In genomic region chr6:125342198-125342597, GRCm38 (mm10) we compare ENCODE assay signal across 27 mouse cellular contexts. TPM values are rescaled to one million over a fixed set of nuclear protein-coding genes. Genes with fewer than 3 reads are reported as not detected.
DNase-seq lines count a peak whose midpoint lies in the region; ATAC-seq and TF ChIP-seq lines count a peak whose summit lies in the region.
"Had no signal": no experiment of that assay in that cellular context is flagged by ENCODE, and none has a peak within 500 bp of the region (broad histone marks: within the 10 kb centered on the region; RNA-seq: fewer than 3 reads in every experiment).

No protein-coding gene starts in this region.

- H3K9ac ChIP-seq in intestine, embryonic 16.5 days (ENCODE audit: low read depth, low read length), result no peak overlapping the region
- no peak overlapping the region for H3K9ac ChIP-seq in intestine, embryonic 15.5 days
- 0 out of 2 replicates have a peak overlapping the region, but pooled peaks have one; percentile 15 for H3K9ac ChIP-seq in lung, embryonic 16.5 days (ENCODE audit: low read length)
- H3K9ac ChIP-seq: forebrain, embryonic 13.5 days; forebrain, postnatal 0 days; heart, embryonic 13.5 days; hindbrain, embryonic 15.5 days had no signal

- DNase-seq in lung, adult 18-20 months, result no peak
- DNase-seq in cerebellum, adult 2 months, result no peak
- no peak for DNase-seq in layer of hippocampus, adult 9-11 months
- DNase-seq: adrenal gland, postnatal 14 days; B cell, adult 2 months; cerebellum, adult 11-12 months; cerebellum, adult 9-11 months; cerebellum, postnatal 36 days; forebrain, postnatal 0 days; gastrocnemius, adult 2 months; gastrocnemius, postnatal 25 days; heart, adult 11 months; heart, postnatal 36 days had no signal

- H3K27me3 ChIP-seq in intestine, embryonic 16.5 days (replicated peaks; ENCODE audit: control insufficient read depth, insufficient read depth, low read length), result no peaks in the 10 kb centered on the region
- no peaks in the 10 kb centered on the region for H3K27me3 ChIP-seq in intestine, embryonic 15.5 days (replicated peaks)
- no peaks in the 10 kb centered on the region for H3K27me3 ChIP-seq in lung, embryonic 16.5 days (ENCODE audit: control insufficient read depth, insufficient read depth, low read depth, low read length)
- no peaks in the 10 kb centered on the region for H3K27me3 ChIP-seq in cerebellum, adult 2 months (ENCODE audit: control insufficient read depth, insufficient read depth, low read length)
- H3K27me3 ChIP-seq: hindbrain, embryonic 15.5 days had no signal

- no peak for TF ChIP-seq CTCF in cerebellum, adult 2 months (IDR thresholded peaks at IDR 0.05; ENCODE audit: borderline replicate concordance, insufficient read depth, low read depth, low read length)

- no peaks in the 10 kb centered on the region for H3K36me3 ChIP-seq in intestine, embryonic 16.5 days (ENCODE audit: control insufficient read depth, insufficient read depth, low read length)
- H3K36me3 ChIP-seq in intestine, embryonic 15.5 days, result no peaks in the 10 kb centered on the region
- no peaks in the 10 kb centered on the region for H3K36me3 ChIP-seq in lung, embryonic 16.5 days (ENCODE audit: control insufficient read depth, insufficient read depth, low read length)
- H3K36me3 ChIP-seq: embryonic facial prominence, embryonic 10.5 days; G1E; heart, embryonic 13.5 days; hindbrain, embryonic 15.5 days had no signal

- ATAC-seq in intestine, embryonic 16.5 days, result no peak
- ATAC-seq in intestine, embryonic 15.5 days, result no peak
- no peak for ATAC-seq in lung, embryonic 16.5 days (ENCODE audit: low read depth)
- ATAC-seq in megakaryocyte, adult 5-6 weeks (ENCODE audit: poor library complexity, severe bottlenecking), result peak; percentile 8
- ATAC-seq: CD4-positive, CD25-positive, alpha-beta regulatory T cell, adult 4 months; forebrain, embryonic 13.5 days; forebrain, postnatal 0 days had no signal

- peak overlapping the region; percentile 26; the same call in 1 of the 2 replicates for H3K4me2 ChIP-seq in intestine, embryonic 16.5 days (ENCODE audit: low read depth, low read length)
- no peak overlapping the region for H3K4me2 ChIP-seq in intestine, embryonic 15.5 days (replicated peaks)
- no peak overlapping the region for H3K4me2 ChIP-seq in lung, embryonic 16.5 days (ENCODE audit: low read depth, low read length)
- H3K4me2 ChIP-seq: forebrain, embryonic 13.5 days; heart, embryonic 13.5 days; hindbrain, embryonic 15.5 days had no signal

- peaks cover 49% of the 10 kb centered on the region for H3K4me1 ChIP-seq in intestine, embryonic 16.5 days (ENCODE audit: control insufficient read depth, insufficient read depth, low read length)
- peaks cover 19% of the 10 kb centered on the region for H3K4me1 ChIP-seq in intestine, embryonic 15.5 days (replicated peaks)
- H3K4me1 ChIP-seq in lung, embryonic 16.5 days (replicated peaks; ENCODE audit: control insufficient read depth, insufficient read depth, low read length), result peaks cover 22% of the 10 kb centered on the region
- H3K4me1 ChIP-seq in brown adipose tissue, adult 24 weeks (ENCODE audit: control insufficient read depth, insufficient read depth, insufficient read length, low read length), result peaks cover 35% of the 10 kb centered on the region
- no peaks in the 10 kb centered on the region for H3K4me1 ChIP-seq in cerebellum, adult 2 months (ENCODE audit: control insufficient read depth, insufficient read depth, low read length)
- H3K4me1 ChIP-seq: forebrain, embryonic 13.5 days; hindbrain, embryonic 15.5 days had no signal

- H3K27ac ChIP-seq in intestine, embryonic 16.5 days (ENCODE audit: low read length), result peak overlapping the region; percentile 68
- H3K27ac ChIP-seq in intestine, embryonic 15.5 days, result no peak overlapping the region
- peak overlapping the region; percentile 51; the same call in 1 of the 2 replicates for H3K27ac ChIP-seq in lung, embryonic 16.5 days (ENCODE audit: low read length)
- H3K27ac ChIP-seq in brown adipose tissue, adult 24 weeks (replicated peaks; ENCODE audit: low read depth, low read length), result peak overlapping the region; percentile 39; the same call in 1 of the 2 replicates
- H3K27ac ChIP-seq in cerebellum, adult 2 months (ENCODE audit: insufficient read depth, low read length), result no peak overlapping the region
- H3K27ac ChIP-seq: forebrain, embryonic 13.5 days; gastrocnemius, adult 2 months; heart, embryonic 13.5 days; hindbrain, embryonic 15.5 days had no signal

- H3K9me3 ChIP-seq in intestine, embryonic 16.5 days (ENCODE audit: control insufficient read depth, low read length), result no peaks in the 10 kb centered on the region
- no peaks in the 10 kb centered on the region for H3K9me3 ChIP-seq in intestine, embryonic 15.5 days
- H3K9me3 ChIP-seq in lung, embryonic 16.5 days (ENCODE audit: control insufficient read depth, low read length), result no peaks in the 10 kb centered on the region
- H3K9me3 ChIP-seq: embryonic facial prominence, embryonic 10.5 days; forebrain, embryonic 13.5 days; heart, embryonic 13.5 days; hindbrain, embryonic 15.5 days had no signal

- 62% methylated on average over 3 of the region's 3 CpGs for WGBS in intestine, embryonic 16.5 days
- 72% methylated on average over 3 of the region's 3 CpGs for WGBS in intestine, embryonic 15.5 days
- WGBS in lung, embryonic 16.5 days, result 69% methylated on average over 3 of the region's 3 CpGs
- 70% methylated on average over 3 of the region's 3 CpGs for WGBS in cerebellum, adult 2 months

- H3K4me3 ChIP-seq in intestine, embryonic 16.5 days (ENCODE audit: low read length), result no peak overlapping the region
- H3K4me3 ChIP-seq in intestine, embryonic 15.5 days (replicated peaks), result no peak overlapping the region
- H3K4me3 ChIP-seq in lung, embryonic 16.5 days (ENCODE audit: low read length), result no peak overlapping the region
- H3K4me3 ChIP-seq in brown adipose tissue, adult 24 weeks (ENCODE audit: insufficient read depth, low read depth, low read length), result no peak overlapping the region
- H3K4me3 ChIP-seq in cerebellum, adult 2 months (replicated peaks; ENCODE audit: insufficient read depth, low read depth, low read length), result no peak overlapping the region
- H3K4me3 ChIP-seq: embryonic facial prominence, embryonic 10.5 days; forebrain, embryonic 13.5 days; gastrocnemius, adult 2 months; heart, embryonic 13.5 days; hindbrain, embryonic 15.5 days had no signal

- no peak for TF ChIP-seq POLR2A in cerebellum, adult 2 months (IDR thresholded peaks at IDR 0.05; ENCODE audit: borderline replicate concordance, insufficient read depth, low read length)

RNA-seq across cellular contexts. Expression of gene Tnfrsf1a, which starts 7.0 kb away (rescaled TPM):
- polyA plus RNA-seq in intestine, embryonic 16.5 days (2015; fragmentation: Nextera tagmentation; extraction: Ambion mirVana), result 90.0 and 95.3 TPM in 2 replicates
- 69.1 and 71.4 TPM in 2 replicates for polyA plus RNA-seq in intestine, embryonic 15.5 days (2015; fragmentation: Nextera tagmentation; extraction: Ambion mirVana)
- polyA plus RNA-seq in lung, embryonic 16.5 days (2015; fragmentation: Nextera tagmentation; extraction: Ambion mirVana), result 115 and 117 TPM in 2 replicates
- polyA plus RNA-seq in brown adipose tissue, adult 24 weeks (2012; ENCODE audit: insufficient read depth, insufficient read length, missing spikeins), result 52.3 and 69.7 TPM in 2 replicates
- 96.4 and 101 TPM in 2 replicates for total RNA-seq in megakaryocyte, adult 5-6 weeks (2015)
- 90.2 and 116 TPM in 2 replicates for total RNA-seq in megakaryocyte, adult 5-6 weeks (2017)
- 11.4 and 11.8 TPM in 2 replicates for polyA plus RNA-seq in cerebellum, adult 2 months (2012; rRNA removed)
- total RNA-seq: G1E had no signal

RNA-seq across cellular contexts. Expression of gene Scnn1a, which starts 21.7 kb away (rescaled TPM):
- polyA plus RNA-seq in intestine, embryonic 16.5 days (2015; fragmentation: Nextera tagmentation; extraction: Ambion mirVana), result 5.0 and 7.6 TPM in 2 replicates
- 2.6 and 3.3 TPM in 2 replicates for polyA plus RNA-seq in intestine, embryonic 15.5 days (2015; fragmentation: Nextera tagmentation; extraction: Ambion mirVana)
- polyA plus RNA-seq in lung, embryonic 16.5 days (2015; fragmentation: Nextera tagmentation; extraction: Ambion mirVana), result 9.1 and 13.4 TPM in 2 replicates
- polyA plus RNA-seq in brown adipose tissue, adult 24 weeks (2012; ENCODE audit: insufficient read depth, insufficient read length, missing spikeins), result 0.88 and 1.1 TPM in 2 replicates
- 9.0 and 9.5 TPM in 2 replicates for total RNA-seq in megakaryocyte, adult 5-6 weeks (2015)
- total RNA-seq in megakaryocyte, adult 5-6 weeks (2017), result 0.99 and 1.6 TPM in 2 replicates
- polyA plus RNA-seq in cerebellum, adult 2 months (2012; rRNA removed), result 0.67 and 0.74 TPM in 2 replicates
- polyA plus RNA-seq: CD4-positive, CD25-positive, alpha-beta regulatory T cell, adult 4 months; G1E had no signal

RNA-seq across cellular contexts. Expression of gene Ltbr, which starts 28.5 kb away (rescaled TPM):
- polyA plus RNA-seq in intestine, embryonic 16.5 days (2015; fragmentation: Nextera tagmentation; extraction: Ambion mirVana), result 106 and 107 TPM in 2 replicates
- 78.6 and 83.8 TPM in 2 replicates for polyA plus RNA-seq in intestine, embryonic 15.5 days (2015; fragmentation: Nextera tagmentation; extraction: Ambion mirVana)
- polyA plus RNA-seq in lung, embryonic 16.5 days (2015; fragmentation: Nextera tagmentation; extraction: Ambion mirVana), result 91.1 and 96.4 TPM in 2 replicates
- 30.9 and 34.5 TPM in 2 replicates for polyA plus RNA-seq in brown adipose tissue, adult 24 weeks (2012; ENCODE audit: insufficient read depth, insufficient read length, missing spikeins)
- total RNA-seq in megakaryocyte, adult 5-6 weeks (2015), result 30.0 and 30.6 TPM in 2 replicates
- total RNA-seq in megakaryocyte, adult 5-6 weeks (2017), result 57.1 and 59.9 TPM in 2 replicates
- polyA plus RNA-seq in cerebellum, adult 2 months (2012; rRNA removed), result 12.1 and 12.5 TPM in 2 replicates
- total RNA-seq: G1E had no signal
- polyA plus RNA-seq: G1E had no signal

RNA-seq across cellular contexts. Expression of gene Plekhg6, which starts 38.4 kb away (rescaled TPM):
- 13.2 and 19.1 TPM in 2 replicates for polyA plus RNA-seq in intestine, embryonic 16.5 days (2015; fragmentation: Nextera tagmentation; extraction: Ambion mirVana)
- polyA plus RNA-seq in intestine, embryonic 15.5 days (2015; fragmentation: Nextera tagmentation; extraction: Ambion mirVana), result 7.3 and 8.9 TPM in 2 replicates
- 0.49 and 0.99 TPM in 2 replicates for polyA plus RNA-seq in lung, embryonic 16.5 days (2015; fragmentation: Nextera tagmentation; extraction: Ambion mirVana)
- 0.33 TPM in 1 of 2 replicates, not detected in the other for polyA plus RNA-seq in brown adipose tissue, adult 24 weeks (2012; ENCODE audit: insufficient read depth, insufficient read length, missing spikeins)
- not detected in 2 replicates for total RNA-seq in megakaryocyte, adult 5-6 weeks (2015)
- total RNA-seq in megakaryocyte, adult 5-6 weeks (2017), result not detected in 2 replicates
- polyA plus RNA-seq in cerebellum, adult 2 months (2012; rRNA removed), result 0.06 and 0.10 TPM in 2 replicates
- total RNA-seq: G1E; gastrocnemius, adult 2 months; gastrocnemius, postnatal 25 days; heart, postnatal 36 days had no signal
- polyA plus RNA-seq: G1E had no signal

RNA-seq across cellular contexts. Expression of gene Tuba3a, which starts 56.4 kb away (rescaled TPM):
- 0.09 and 0.17 TPM in 2 replicates for polyA plus RNA-seq in intestine, embryonic 16.5 days (2015; fragmentation: Nextera tagmentation; extraction: Ambion mirVana)
- polyA plus RNA-seq in intestine, embryonic 15.5 days (2015; fragmentation: Nextera tagmentation; extraction: Ambion mirVana), result 0.14 TPM in 1 of 2 replicates, not detected in the other
- polyA plus RNA-seq in lung, embryonic 16.5 days (2015; fragmentation: Nextera tagmentation; extraction: Ambion mirVana), result 0.16 TPM in 1 of 2 replicates, not detected in the other
- not detected in 2 replicates for polyA plus RNA-seq in brown adipose tissue, adult 24 weeks (2012; ENCODE audit: insufficient read depth, insufficient read length, missing spikeins)
- not detected in 2 replicates for total RNA-seq in megakaryocyte, adult 5-6 weeks (2015)
- not detected in 2 replicates for total RNA-seq in megakaryocyte, adult 5-6 weeks (2017)
- polyA plus RNA-seq in cerebellum, adult 2 months (2012; rRNA removed), result not detected in 2 replicates
- total RNA-seq: adrenal gland, adult 18-20 months; adrenal gland, postnatal 14 days; forebrain, postnatal 0 days; G1E; gastrocnemius, adult 2 months; gastrocnemius, postnatal 25 days; heart, postnatal 36 days had no signal
- polyA plus RNA-seq: forebrain, embryonic 13.5 days; forebrain, postnatal 0 days; G1E; heart, postnatal 0 days; hindbrain, embryonic 11.5 days; hindbrain, embryonic 15.5 days had no signal

Comparison
In these comparisons a context has a peak if more than half of its experiments do, and no peak if none do; other contexts are left out.
1. H3K27ac ChIP-seq: peak in intestine, embryonic 16.5 days (single experiment), lung, embryonic 16.5 days (single experiment) and brown adipose tissue, adult 24 weeks (single experiment); none in intestine, embryonic 15.5 days (single experiment) and cerebellum, adult 2 months (single experiment).